Mouse (Mus musculus) ES-Bruce4 (cell line): ENCODE measurements at regions not wholly inside any gene's neighbourhood (a gene's known extent, or its start where the extent isn't known, plus 50 kb on each side); places are given as distances from the start of the nearest gene placed in this dataset.

ENCODE experiments used
- CTCF ChIP-seq: IDR thresholded peaks from one replicate; pipeline ENCODE4 v1.8.1; 2011; ENCODE audit warnings: low read depth, low read length
- POLR2A ChIP-seq: IDR thresholded peaks from one replicate; pipeline ENCODE4 v1.8.1; 2011; ENCODE audit warnings: low read length; ENCODE audit not compliant: insufficient read depth

DNA sequence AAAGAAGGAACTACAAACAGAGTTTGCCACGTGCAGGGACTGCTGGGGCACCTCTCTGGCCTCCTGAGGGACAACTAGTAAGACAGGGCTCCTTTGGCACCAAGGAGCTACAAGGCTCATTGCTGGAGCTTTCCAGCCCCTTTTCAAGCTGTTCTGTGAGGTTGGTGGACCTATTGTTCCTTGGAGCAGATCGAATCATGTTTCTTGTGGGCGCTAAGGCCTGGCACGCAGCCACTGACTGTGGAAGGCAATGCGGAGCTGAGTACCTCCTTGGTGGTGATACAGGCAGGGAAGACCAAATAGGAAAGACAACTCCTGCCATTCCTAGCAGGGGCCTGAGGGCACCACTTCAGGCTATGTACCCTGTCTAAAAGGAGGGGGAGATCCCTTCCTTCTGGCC is 157.2 kb downstream of the Fam43a start:
- no peak for TF ChIP-seq CTCF
- no peak for TF ChIP-seq POLR2A
